Mouse (Mus musculus): ENCODE data around the gene Ampd3.

DNA sequence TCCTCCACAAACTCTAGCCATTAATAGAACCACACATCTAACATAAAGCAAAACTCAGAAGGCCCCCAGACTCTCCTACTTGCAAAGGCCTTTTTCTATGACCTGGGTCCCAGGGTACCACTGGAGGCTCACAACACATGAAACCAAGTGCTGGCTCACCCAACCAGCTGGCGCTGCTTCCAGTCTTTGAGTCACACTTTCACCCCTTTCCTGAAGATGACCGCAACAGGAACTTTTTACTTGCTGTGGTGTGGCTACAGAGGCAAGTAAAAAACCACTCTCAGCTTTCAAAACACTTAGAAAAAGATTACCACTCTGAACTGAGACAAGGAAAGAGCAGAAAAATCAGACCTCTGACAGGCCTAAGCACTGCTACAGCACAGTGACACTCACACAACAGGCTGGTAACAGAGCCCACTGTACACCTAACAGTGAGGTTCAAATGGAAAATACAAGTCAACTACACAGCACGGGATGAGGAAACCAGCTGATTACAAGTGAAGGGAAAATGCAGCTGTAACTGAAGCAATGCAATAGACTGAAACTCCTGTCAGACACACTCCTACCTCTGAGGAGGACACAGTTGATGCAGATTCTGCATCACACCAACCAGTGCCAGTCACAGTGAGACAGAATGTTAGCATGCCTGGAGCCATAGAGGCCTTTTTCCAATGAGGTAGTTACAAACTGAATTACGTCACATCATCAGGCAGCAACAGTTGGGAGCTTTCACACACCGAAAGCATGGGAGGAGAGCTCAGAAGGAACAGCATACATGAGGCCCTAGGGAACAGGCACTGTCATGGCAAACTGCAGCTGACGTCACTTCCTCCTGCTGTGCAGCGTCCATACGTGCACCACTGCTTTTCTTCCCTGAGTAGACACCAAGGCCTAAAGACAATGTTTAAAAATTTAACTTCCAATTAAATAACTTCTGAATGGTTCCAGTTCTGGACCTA lies 56.3 kb downstream of the Ampd3 start:
- TF ChIP-seq CTCF (IDR thresholded peaks at IDR 0.05; ENCODE audit: borderline replicate concordance, insufficient read depth, low read depth, low read length) (no peak), POLR2A (IDR thresholded peaks at IDR 0.05; ENCODE audit: borderline replicate concordance, insufficient read depth, low read length) (no peak)
